Mouse (Mus musculus): Measurements from ENCODE around the gene Acer1. TPM values are rescaled to one million over a fixed set of nuclear protein-coding genes. Genes with fewer than 3 reads are reported as not detected.

The Acer1 gene
- polyA plus RNA-seq, 1 experiment from 2014 or later = not detected

- Histone ChIP-seq H3K79me2 (ENCODE audit: inconsistent target) (no peaks in the 10 kb centered on the region), H3K36me3 (ENCODE audit: inconsistent target) (no peaks in the 10 kb centered on the region), H3K27ac (no peak overlapping the region), H3K4me3 (ENCODE audit: inconsistent target) (no peak overlapping the region)
- WGBS (ENCODE audit: missing documents) = 91% methylated on average over 8 of the region's 8 CpGs
Measured at GRCm38 (mm10) chr17:56976531-56977390, 5.2 kb downstream of the Acer1 start.

GRCm38 (mm10) chr17:56975391-56975790 lies 6.5 kb downstream of the Acer1 start:
- no peak overlapping the region for H3K27ac ChIP-seq
- H3K79me2 ChIP-seq (ENCODE audit: inconsistent target) = no peaks in the 10 kb centered on the region
- 92% methylated on average over 3 of the region's 3 CpGs for whole genome bisulfite sequencing (ENCODE audit: missing documents)
- H3K36me3 ChIP-seq (ENCODE audit: inconsistent target) = no peaks in the 10 kb centered on the region
- no peak overlapping the region for H3K4me3 ChIP-seq (ENCODE audit: inconsistent target)

GRCm38 (mm10) chr17:56974708-56975240 lies 7.2 kb downstream of the Acer1 start:
- H3K27ac ChIP-seq = no peak overlapping the region
- H3K79me2 ChIP-seq (ENCODE audit: inconsistent target) = no peaks in the 10 kb centered on the region
- H3K4me3 ChIP-seq (ENCODE audit: inconsistent target) = no peak overlapping the region
- WGBS (ENCODE audit: missing documents) = 89% methylated on average over 5 of the region's 5 CpGs
- H3K36me3 ChIP-seq (ENCODE audit: inconsistent target) = no peaks in the 10 kb centered on the region

- no peaks in the 10 kb centered on the region for H3K79me2 ChIP-seq (ENCODE audit: inconsistent target)
- no peaks in the 10 kb centered on the region for H3K36me3 ChIP-seq (ENCODE audit: inconsistent target)
- WGBS (ENCODE audit: missing documents) = 79% methylated on average over 11 of the region's 14 CpGs
- H3K27ac ChIP-seq = no peak overlapping the region
- no peak overlapping the region for H3K4me3 ChIP-seq (ENCODE audit: inconsistent target)
Measured at GRCm38 (mm10) chr17:56973956-56974707, 7.8 kb downstream of the Acer1 start.

- Histone ChIP-seq H3K79me2 (ENCODE audit: inconsistent target) (no peaks in the 10 kb centered on the region), H3K4me3 (ENCODE audit: inconsistent target) (no peak overlapping the region), H3K27ac (no peak overlapping the region), H3K36me3 (ENCODE audit: inconsistent target) (no peaks in the 10 kb centered on the region)
- 75% methylated on average over 5 of the region's 5 CpGs for WGBS (ENCODE audit: missing documents)
Measured at GRCm38 (mm10) chr17:56970081-56970480, 11.8 kb downstream of the Acer1 start.

GRCm38 (mm10) chr17:56969321-56969720 lies 12.6 kb downstream of the Acer1 start:
- H3K79me2 ChIP-seq (ENCODE audit: inconsistent target) = no peaks in the 10 kb centered on the region
- H3K27ac ChIP-seq = no peak overlapping the region
- H3K4me3 ChIP-seq (ENCODE audit: inconsistent target) = no peak overlapping the region
- no peaks in the 10 kb centered on the region for H3K36me3 ChIP-seq (ENCODE audit: inconsistent target)
- WGBS (ENCODE audit: missing documents) = 63% methylated on average over 3 of the region's 3 CpGs

- Histone ChIP-seq H3K4me3 (ENCODE audit: inconsistent target) (no peak overlapping the region), H3K79me2 (ENCODE audit: inconsistent target) (no peaks in the 10 kb centered on the region), H3K36me3 (ENCODE audit: inconsistent target) (no peaks in the 10 kb centered on the region), H3K27ac (no peak overlapping the region)
- 91% methylated on average over 6 of the region's 6 CpGs for WGBS (ENCODE audit: missing documents)
Measured at GRCm38 (mm10) chr17:56963646-56964045, 18.3 kb downstream of the Acer1 start.

GRCm38 (mm10) chr17:56962642-56963405 lies 19.1 kb downstream of the Acer1 start:
- no peak overlapping the region for H3K4me3 ChIP-seq (ENCODE audit: inconsistent target)
- 75% methylated on average over 5 of the region's 5 CpGs for WGBS (ENCODE audit: missing documents)

GRCm38 (mm10) chr17:56961880-56962279 lies 20.0 kb downstream of the Acer1 start:
- no peak overlapping the region for H3K4me3 ChIP-seq (ENCODE audit: inconsistent target)
- WGBS (ENCODE audit: missing documents) = 94% methylated on average over 4 of the region's 4 CpGs
- H3K27ac ChIP-seq = no peak overlapping the region
- no peaks in the 10 kb centered on the region for H3K79me2 ChIP-seq (ENCODE audit: inconsistent target)
- H3K36me3 ChIP-seq (ENCODE audit: inconsistent target) = no peaks in the 10 kb centered on the region

More at GRCm38 (mm10) chr17:56962642-56963405, 19.1 kb downstream of the Acer1 start:
- Histone ChIP-seq H3K79me2 (ENCODE audit: inconsistent target) (no peaks in the 10 kb centered on the region), H3K36me3 (ENCODE audit: inconsistent target) (no peaks in the 10 kb centered on the region), H3K27ac (no peak overlapping the region)

GRCm38 (mm10) chr17:56958667-56959066 lies 23.3 kb downstream of the Acer1 start:
- 86% methylated on average over 4 of the region's 4 CpGs for WGBS (ENCODE audit: missing documents)
- no peak overlapping the region for H3K4me3 ChIP-seq (ENCODE audit: inconsistent target)
- no peaks in the 10 kb centered on the region for H3K79me2 ChIP-seq (ENCODE audit: inconsistent target)
- no peaks in the 10 kb centered on the region for H3K36me3 ChIP-seq (ENCODE audit: inconsistent target)
- no peak overlapping the region for H3K27ac ChIP-seq

- Histone ChIP-seq H3K79me2 (ENCODE audit: inconsistent target) (no peaks in the 10 kb centered on the region), H3K36me3 (ENCODE audit: inconsistent target) (no peaks in the 10 kb centered on the region), H3K27ac (peak overlapping the region; percentile 31), H3K4me3 (ENCODE audit: inconsistent target) (no peak overlapping the region)
- WGBS (ENCODE audit: missing documents) = 6% methylated on average over 11 of the region's 11 CpGs
Measured at GRCm38 (mm10) chr17:56957763-56958429, 24.0 kb downstream of the Acer1 start.

- WGBS (ENCODE audit: missing documents) = 89% methylated on average over 6 of the region's 7 CpGs
Measured at GRCm38 (mm10) chr17:56954871-56955270, 27.1 kb downstream of the Acer1 start.

GRCm38 (mm10) chr17:56952639-56953038 lies 29.3 kb downstream of the Acer1 start:
- Histone ChIP-seq H3K4me3 (ENCODE audit: inconsistent target) (no peak overlapping the region), H3K79me2 (ENCODE audit: inconsistent target) (no peaks in the 10 kb centered on the region), H3K27ac (no peak overlapping the region), H3K36me3 (ENCODE audit: inconsistent target) (no peaks in the 10 kb centered on the region)
- 100% methylated on average over 1 of the region's 1 CpGs for WGBS (ENCODE audit: missing documents)

More at GRCm38 (mm10) chr17:56954871-56955270, 27.1 kb downstream of the Acer1 start:
- no peaks in the 10 kb centered on the region for H3K36me3 ChIP-seq (ENCODE audit: inconsistent target)
- H3K4me3 ChIP-seq (ENCODE audit: inconsistent target) = no peak overlapping the region
- H3K27ac ChIP-seq = no peak overlapping the region
- H3K79me2 ChIP-seq (ENCODE audit: inconsistent target) = no peaks in the 10 kb centered on the region

- Histone ChIP-seq H3K36me3 (ENCODE audit: inconsistent target) (no peaks in the 10 kb centered on the region), H3K27ac (no peak overlapping the region), H3K4me3 (ENCODE audit: inconsistent target) (no peak overlapping the region), H3K79me2 (ENCODE audit: inconsistent target) (no peaks in the 10 kb centered on the region)
- WGBS (ENCODE audit: missing documents) = 44% methylated on average over 3 of the region's 3 CpGs
Measured at GRCm38 (mm10) chr17:56950915-56951314, 31.0 kb downstream of the Acer1 start.

Data from macrophage (primary cell).